Mouse (Mus musculus): ENCODE measurements around the gene Pcca.
A peak's percentile ranks its signal among the peaks of the same experiment; 100 is the strongest.

Gene Pcca

DNA sequence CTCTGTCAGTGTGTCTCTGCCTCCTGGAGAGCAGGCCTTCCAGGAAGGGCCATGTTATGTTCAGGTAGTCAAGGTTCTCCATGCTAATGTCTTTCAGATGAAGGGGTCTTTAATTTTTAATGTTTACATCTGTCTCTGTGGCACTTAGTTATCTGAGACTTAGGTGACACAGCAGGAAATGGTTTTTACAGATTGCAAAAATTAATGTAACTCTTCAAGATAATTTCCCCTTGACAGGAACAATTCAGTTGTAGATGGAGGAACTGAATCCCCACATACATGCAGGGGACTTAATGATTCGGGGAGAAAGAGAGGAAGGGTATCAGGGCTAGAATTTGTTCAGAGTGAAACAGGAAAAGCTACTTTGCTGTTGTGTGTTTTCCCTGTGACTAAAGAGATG is 353.2 kb downstream of the Pcca start:
- DNase-seq (ENCODE audit: low read depth), result no peak

- no peak for DNase-seq (ENCODE audit: low read depth)
Observed at GRCm38 (mm10) chr14:122887702-122888479, 353.8 kb downstream of the Pcca start.

GRCm38 (mm10) chr14:122888480-122888872 is 354.4 kb downstream of the Pcca start:
- no peak for DNase-seq (ENCODE audit: low read depth)

- no peak for DNase-seq (ENCODE audit: low read depth)
Observed at GRCm38 (mm10) chr14:122891470-122891968, 357.4 kb downstream of the Pcca start.

DNA sequence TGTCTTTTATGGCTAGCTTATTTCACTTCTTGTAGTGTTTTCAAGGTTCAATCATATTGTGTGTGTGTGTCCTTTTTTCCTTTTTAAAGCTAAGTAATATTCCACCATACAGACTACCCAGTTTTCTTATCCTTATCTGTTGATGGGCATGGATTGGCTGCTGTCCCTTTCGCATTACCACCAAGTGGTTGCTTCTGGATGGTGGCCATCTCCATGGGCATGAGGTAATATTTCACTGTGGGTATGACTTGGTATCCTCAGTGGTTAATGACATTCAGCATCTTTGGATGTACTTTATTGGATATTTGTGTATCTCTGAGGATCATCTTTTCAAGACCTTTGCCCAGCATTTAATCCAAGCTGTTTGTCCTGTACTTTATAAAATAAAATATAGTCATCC is 362.0 kb downstream of the Pcca start:
- DNase-seq (ENCODE audit: low read depth), result no peak

GRCm38 (mm10) chr14:122898550-122898949 is 364.4 kb downstream of the Pcca start:
- DNase-seq (ENCODE audit: low read depth), result peak; percentile 17

GRCm38 (mm10) chr14:122900679-122901078 is 366.6 kb downstream of the Pcca start:
- no peak for DNase-seq (ENCODE audit: low read depth)

- DNase-seq (ENCODE audit: low read depth), result no peak
Observed at GRCm38 (mm10) chr14:122901177-122901576, 367.1 kb downstream of the Pcca start.

- DNase-seq (ENCODE audit: low read depth), result no peak
Observed at GRCm38 (mm10) chr14:122901715-122902114, 367.6 kb downstream of the Pcca start.

GRCm38 (mm10) chr14:122902136-122902535 is 368.0 kb downstream of the Pcca start:
- DNase-seq (ENCODE audit: low read depth), result peak; percentile 21

DNA sequence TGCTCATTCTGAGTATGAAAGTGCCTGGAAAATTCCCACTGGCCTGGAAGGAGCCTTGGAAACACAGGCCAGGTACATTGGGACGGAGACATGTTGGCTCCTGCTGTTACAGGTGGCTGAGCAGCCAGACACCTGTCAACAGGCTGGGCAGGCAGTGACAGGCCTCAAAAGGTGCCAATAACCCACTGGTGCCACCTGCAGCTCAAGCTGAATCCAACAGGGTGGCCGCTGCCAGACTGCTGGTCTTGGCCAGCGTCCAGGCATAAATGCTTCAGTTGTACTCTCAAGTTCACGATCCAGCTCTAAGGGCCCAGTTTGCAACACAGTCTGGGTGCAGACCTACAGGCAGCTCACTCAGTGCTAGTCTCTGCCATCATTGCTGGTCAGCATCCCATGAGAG is 368.8 kb downstream of the Pcca start:
- DNase-seq (ENCODE audit: low read depth), result no peak

GRCm38 (mm10) chr14:122903923-122904351 is 369.8 kb downstream of the Pcca start:
- no peak for DNase-seq (ENCODE audit: low read depth)

DNA sequence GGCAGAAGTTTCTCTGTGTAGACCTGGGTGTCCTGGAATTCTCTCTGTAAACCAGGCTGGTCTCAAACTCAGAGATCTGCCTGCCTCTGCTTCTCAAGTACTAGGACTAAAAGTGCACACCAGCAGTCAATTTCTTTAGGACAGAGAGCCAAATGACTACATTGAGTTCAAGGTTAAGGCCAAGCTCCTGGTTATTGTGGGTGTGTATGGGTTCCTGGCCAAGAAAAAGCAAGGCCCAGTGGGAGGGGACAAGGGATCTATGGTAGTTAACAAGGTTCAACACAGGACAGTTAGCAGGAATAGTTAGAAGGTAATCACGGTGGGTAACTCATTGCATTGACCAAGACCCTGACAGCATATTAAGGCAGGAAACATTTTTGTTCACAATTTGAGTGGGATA is 370.9 kb downstream of the Pcca start:
- no peak for DNase-seq (ENCODE audit: low read depth)

DNA sequence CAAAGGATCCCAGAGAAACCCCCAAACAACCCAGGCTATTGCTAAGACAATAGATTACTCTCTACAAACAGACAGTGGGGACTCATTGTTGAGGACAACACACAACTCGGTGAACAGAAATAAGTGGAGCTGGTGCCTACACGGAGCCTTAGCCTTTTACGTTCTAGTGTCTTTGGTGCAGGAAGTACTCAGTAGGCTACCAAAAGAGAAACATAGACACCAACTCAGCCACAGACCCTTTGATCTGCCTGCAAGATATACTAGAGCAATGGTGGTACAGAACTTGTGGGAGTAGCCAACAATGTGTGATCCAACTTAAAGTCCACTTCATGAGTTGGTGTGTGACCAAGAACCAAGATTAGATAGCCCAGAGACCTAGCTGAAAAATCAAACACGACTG is 374.0 kb downstream of the Pcca start:
- DNase-seq (ENCODE audit: low read depth), result no peak

GRCm38 (mm10) chr14:122909368-122910091 is 375.4 kb downstream of the Pcca start:
- no peak for DNase-seq (ENCODE audit: low read depth)

DNA sequence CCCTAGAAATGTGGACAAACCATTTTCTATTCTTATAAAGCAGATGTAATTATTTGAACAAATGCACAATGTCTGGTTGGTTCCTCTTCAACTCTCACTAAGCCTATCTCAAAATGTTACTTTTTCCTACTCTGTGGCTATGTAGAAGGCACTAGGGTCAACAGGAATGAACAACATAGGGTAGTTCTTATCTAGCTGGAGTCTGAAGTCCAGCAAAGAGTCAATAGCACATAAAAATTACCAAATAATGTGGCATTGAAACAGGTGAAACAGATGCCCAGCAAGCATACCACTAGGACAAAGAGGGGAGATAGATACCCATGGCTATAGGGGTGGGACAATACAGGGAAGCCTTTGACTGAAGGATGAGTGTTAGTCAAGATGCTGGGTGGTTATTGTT is 377.1 kb downstream of the Pcca start:
- DNase-seq (ENCODE audit: low read depth), result no peak

GRCm38 (mm10) chr14:122912137-122912536 is 378.0 kb downstream of the Pcca start:
- DNase-seq (ENCODE audit: low read depth), result no peak

DNA sequence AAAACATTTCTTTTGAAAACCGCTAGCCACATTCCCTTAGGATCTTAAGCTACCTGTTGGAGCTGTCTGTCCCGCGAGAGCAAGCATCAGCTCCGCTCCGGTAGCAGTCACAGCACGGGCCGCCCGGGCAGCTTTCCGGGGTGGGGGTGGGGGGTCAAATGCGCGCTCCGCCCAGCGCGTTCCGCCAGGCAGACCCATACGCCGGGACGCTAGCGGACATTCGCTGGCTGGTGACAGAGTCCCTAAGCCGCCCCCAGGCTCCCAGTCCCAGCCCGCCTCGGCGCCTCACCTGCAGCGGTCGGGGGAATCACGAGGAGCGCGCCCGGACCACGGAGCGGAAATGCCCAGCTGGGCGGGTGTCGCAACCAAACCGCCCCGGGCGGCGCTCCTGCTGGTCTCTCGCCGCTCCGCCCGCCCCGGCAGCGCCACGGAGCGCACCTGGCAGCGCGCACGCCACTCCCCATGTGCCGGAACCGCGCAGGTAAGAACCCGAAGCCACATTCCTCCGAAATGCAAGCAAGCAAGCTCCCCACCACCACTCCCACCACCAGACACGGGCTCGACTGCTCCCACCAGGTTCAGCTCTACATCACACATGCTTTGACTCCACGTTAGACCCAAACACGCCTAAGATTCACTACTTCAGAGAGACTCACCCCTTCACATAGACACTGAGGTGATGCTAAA is 378.8 kb downstream of the Pcca start:
- no peak for DNase-seq (ENCODE audit: low read depth)

- no peak for DNase-seq (ENCODE audit: low read depth)
Observed at GRCm38 (mm10) chr14:122913657-122914056, 379.5 kb downstream of the Pcca start, which contains the start of gene Ggact. TSS of gene Ggact (minus strand) at chr14:122913757.

GRCm38 (mm10) chr14:122917676-122918075 is 383.6 kb downstream of the Pcca start:
- DNase-seq (ENCODE audit: low read depth), result no peak

DNA sequence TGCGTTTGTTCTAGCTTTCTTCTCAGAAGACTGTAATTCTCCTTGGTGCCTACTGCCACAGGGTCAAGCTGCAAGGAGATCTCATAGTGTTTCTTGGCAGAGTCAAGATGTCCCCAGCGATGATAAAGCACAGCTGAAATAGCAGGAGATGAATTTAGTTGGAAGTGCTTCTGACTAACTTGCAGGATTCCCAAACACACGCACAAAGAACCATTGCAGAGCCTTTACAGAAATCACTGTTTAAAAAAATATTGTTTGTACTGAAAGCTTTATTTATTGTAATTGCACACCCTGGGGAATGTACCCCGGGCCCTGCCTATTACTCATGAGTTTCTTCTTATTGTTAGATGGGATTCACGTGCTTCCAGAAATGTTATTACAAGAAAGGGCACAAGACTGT is 385.9 kb downstream of the Pcca start:
- DNase-seq (ENCODE audit: low read depth), result no peak

DNA sequence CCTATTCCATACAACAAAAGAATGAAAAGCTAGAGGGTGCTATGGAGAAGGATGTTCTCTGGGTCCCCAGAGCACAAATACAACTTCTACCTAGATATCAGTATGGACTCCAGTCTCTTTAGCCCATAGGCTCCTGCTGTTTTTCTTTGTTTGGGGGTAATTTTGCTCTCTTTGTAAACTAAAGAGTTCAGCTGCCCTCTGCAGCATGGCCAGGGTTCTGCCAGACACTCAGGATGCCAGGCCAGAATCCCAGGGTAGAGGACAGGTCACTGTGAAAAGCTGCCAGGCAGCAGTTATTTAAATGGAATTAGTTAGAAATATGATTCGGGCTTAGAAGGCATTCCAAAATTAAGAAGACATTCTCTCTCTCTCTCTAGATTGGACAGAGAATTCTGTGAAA is 402.3 kb downstream of the Pcca start:
- no peak for DNase-seq (ENCODE audit: low read depth)
